Mouse (Mus musculus) frontal cortex, postnatal 10 days (tissue): ENCODE data around the gene St13.

Experiments
- DNase-seq, 2 experiments: peaks; one replicate each; pipeline ENCODE4 v3.0.0; 2022; ENCODE audit warnings: low spot score in 2 of 2, mixed read lengths in 1 of 2

The St13 gene

GRCm38 (mm10) chr15:81320137-81320536, 79.7 kb downstream of the St13 start:
- DNase-seq: no peak

GRCm38 (mm10) chr15:81319462-81319861, 80.4 kb downstream of the St13 start:
- DNase-seq: no peak

GRCm38 (mm10) chr15:81313928-81314327, 85.9 kb downstream of the St13 start:
- DNase-seq: no peak
